Mouse (Mus musculus): Measurements from ENCODE around the gene Prkar2a.
A peak's percentile ranks its signal among the peaks of the same experiment; 100 is the strongest.
"Not testable (repeated sequence)": the region's sequence is repeated elsewhere in the genome, so short reads cannot be mapped to it uniquely, and the experiment has no call there.

Gene Prkar2a

GRCm38 (mm10) chr9:108689106-108689505 lies at the start of gene Prkar2a:
Gene Prkar2a (plus strand): TSS chr9:108689314.
- Histone ChIP-seq H3K4me1 (replicated peaks; ENCODE audit: low read depth, low read length) (peaks cover 28% of the 10 kb centered on the region), H3K36me3 (ENCODE audit: insufficient read depth, low read length) (peaks cover 15% of the 10 kb centered on the region), H3K27me3 (ENCODE audit: insufficient read depth, low read length) (peaks cover 37% of the 10 kb centered on the region), H3K4me3 (replicated peaks; ENCODE audit: low read length) (no peak within 1 kb of the TSS), H3K9me3 (ENCODE audit: low read length) (no peaks in the 10 kb centered on the region)
- TF ChIP-seq NANOG (IDR thresholded peaks at IDR 0.05; ENCODE audit: borderline replicate concordance, low read length) (peak; percentile 40; the same call in 1 of the 2 replicates), POU5F1 (IDR thresholded peaks at IDR 0.05; ENCODE audit: borderline replicate concordance, low read length) (no peak)

- H3K4me1 ChIP-seq (replicated peaks; ENCODE audit: low read depth, low read length), result peaks cover 77% of the 10 kb centered on the region
- no peaks in the 10 kb centered on the region for H3K27me3 ChIP-seq (ENCODE audit: insufficient read depth, low read length)
- H3K9me3 ChIP-seq (ENCODE audit: low read length), result no peaks in the 10 kb centered on the region
- H3K4me3 ChIP-seq (replicated peaks; ENCODE audit: low read length), result no peak overlapping the region
- TF ChIP-seq NANOG (IDR thresholded peaks at IDR 0.05; ENCODE audit: borderline replicate concordance, low read length) (no peak), POU5F1 (IDR thresholded peaks at IDR 0.05; ENCODE audit: borderline replicate concordance, low read length) (no peak), CTCF (conservative IDR thresholded peaks at IDR 0.05; ENCODE audit: low read length) (no peak)
- peaks cover 95% of the 10 kb centered on the region for H3K36me3 ChIP-seq (ENCODE audit: insufficient read depth, low read length)
These were observed 49.3 kb upstream of the Prkar2a start for GRCm38 (mm10) chr9:108639825-108640224.

GRCm38 (mm10) chr9:108648166-108648565 lies 40.9 kb upstream of the Prkar2a start:
- H3K4me1 ChIP-seq (replicated peaks; ENCODE audit: low read depth, low read length), result peaks cover 80% of the 10 kb centered on the region
- no peaks in the 10 kb centered on the region for H3K27me3 ChIP-seq (ENCODE audit: insufficient read depth, low read length)
- peaks cover 27% of the 10 kb centered on the region for H3K36me3 ChIP-seq (ENCODE audit: insufficient read depth, low read length)
- no peaks in the 10 kb centered on the region for H3K9me3 ChIP-seq (ENCODE audit: low read length)
- no peak for TF ChIP-seq CTCF (conservative IDR thresholded peaks at IDR 0.05; ENCODE audit: low read length)
- no peak for TF ChIP-seq NANOG (IDR thresholded peaks at IDR 0.05; ENCODE audit: borderline replicate concordance, low read length)
- no peak for TF ChIP-seq POU5F1 (IDR thresholded peaks at IDR 0.05; ENCODE audit: borderline replicate concordance, low read length)
- peak overlapping the region; percentile 96 for H3K4me3 ChIP-seq (replicated peaks; ENCODE audit: low read length)

- peak within 1 kb of the TSS; percentile 96 for H3K4me3 ChIP-seq (replicated peaks; ENCODE audit: low read length)
- no peaks in the 10 kb centered on the region for H3K27me3 ChIP-seq (ENCODE audit: insufficient read depth, low read length)
- no peaks in the 10 kb centered on the region for H3K9me3 ChIP-seq (ENCODE audit: low read length)
- H3K4me1 ChIP-seq (replicated peaks; ENCODE audit: low read depth, low read length), result peaks cover 80% of the 10 kb centered on the region
- no peak for TF ChIP-seq NANOG (IDR thresholded peaks at IDR 0.05; ENCODE audit: borderline replicate concordance, low read length)
- TF ChIP-seq POU5F1 (IDR thresholded peaks at IDR 0.05; ENCODE audit: borderline replicate concordance, low read length), result no peak
- TF ChIP-seq CTCF (conservative IDR thresholded peaks at IDR 0.05; ENCODE audit: low read length), result no peak
- H3K36me3 ChIP-seq (ENCODE audit: insufficient read depth, low read length), result peaks cover 20% of the 10 kb centered on the region
These were observed 40.2 kb upstream of the Prkar2a start, which contains the start of gene Arih2 for GRCm38 (mm10) chr9:108648611-108649560. Gene Arih2 (minus strand): TSS chr9:108649386.

- peaks cover 81% of the 10 kb centered on the region for H3K4me1 ChIP-seq (replicated peaks; ENCODE audit: low read depth, low read length)
- H3K9me3 ChIP-seq (ENCODE audit: low read length), result no peaks in the 10 kb centered on the region
- peak overlapping the region; percentile 96 for H3K4me3 ChIP-seq (replicated peaks; ENCODE audit: low read length)
- H3K36me3 ChIP-seq (ENCODE audit: insufficient read depth, low read length), result peaks cover 12% of the 10 kb centered on the region
- TF ChIP-seq POU5F1 (IDR thresholded peaks at IDR 0.05; ENCODE audit: borderline replicate concordance, low read length) (no peak), NANOG (IDR thresholded peaks at IDR 0.05; ENCODE audit: borderline replicate concordance, low read length) (no peak), CTCF (conservative IDR thresholded peaks at IDR 0.05; ENCODE audit: low read length) (no peak)
- no peaks in the 10 kb centered on the region for H3K27me3 ChIP-seq (ENCODE audit: insufficient read depth, low read length)
These were observed 39.3 kb upstream of the Prkar2a start for GRCm38 (mm10) chr9:108649561-108650440.

GRCm38 (mm10) chr9:108654566-108655464 lies 34.3 kb upstream of the Prkar2a start:
- peaks cover 73% of the 10 kb centered on the region for H3K4me1 ChIP-seq (replicated peaks; ENCODE audit: low read depth, low read length)
- peak overlapping the region; percentile 32 for H3K4me3 ChIP-seq (replicated peaks; ENCODE audit: low read length)
- no peaks in the 10 kb centered on the region for H3K27me3 ChIP-seq (ENCODE audit: insufficient read depth, low read length)
- no peaks in the 10 kb centered on the region for H3K9me3 ChIP-seq (ENCODE audit: low read length)
- no peaks in the 10 kb centered on the region for H3K36me3 ChIP-seq (ENCODE audit: insufficient read depth, low read length)
- TF ChIP-seq POU5F1 (IDR thresholded peaks at IDR 0.05; ENCODE audit: borderline replicate concordance, low read length), result no peak
- TF ChIP-seq CTCF (conservative IDR thresholded peaks at IDR 0.05; ENCODE audit: low read length), result no peak
- TF ChIP-seq NANOG (IDR thresholded peaks at IDR 0.05; ENCODE audit: borderline replicate concordance, low read length), result peak; percentile 57; the same call in 1 of the 2 replicates

GRCm38 (mm10) chr9:108655865-108656264 lies 33.2 kb upstream of the Prkar2a start:
- not testable (repeated sequence) for H3K36me3 ChIP-seq (ENCODE audit: insufficient read depth, low read length); H3K27me3 ChIP-seq (ENCODE audit: insufficient read depth, low read length); H3K4me3 ChIP-seq (replicated peaks; ENCODE audit: low read length); H3K9me3 ChIP-seq (ENCODE audit: low read length)
- H3K4me1 ChIP-seq (replicated peaks; ENCODE audit: low read depth, low read length), result peaks cover 67% of the 10 kb centered on the region

All from E14TG2a.4 (cell line).